Mouse (Mus musculus) embryonic facial prominence, embryonic 15.5 days (tissue): Measurements from ENCODE around the gene Gm28891. TPM values are rescaled to one million over a fixed set of nuclear protein-coding genes. Genes with fewer than 3 reads are reported as not detected.
"Not testable (repeated sequence)": the region's sequence is repeated elsewhere in the genome, so short reads cannot be mapped to it uniquely, and the experiment has no call there.

Source experiments
- ATAC-seq: fragments of 200-750 bp; cut with Nextera tagmentation; 2 replicates; pipeline ENCODE4 v1.8.0; 2017; ENCODE audit warnings: low read depth, moderate TSS enrichment; ENCODE audit not compliant: insufficient number of reproducible peaks, low FRiP score, low TSS enrichment
- H3K27ac ChIP-seq: fragments of 300-500 bp; sonication (generic); replicated peaks from 2 replicates; pipeline ENCODE4 v1.5.1; 2015; ENCODE audit warnings: mild to moderate bottlenecking, inconsistent platforms
- H3K27me3 ChIP-seq: fragments of 300-500 bp; sonication (generic); 2 replicates; pipeline ENCODE4 v1.6.1; 2015; ENCODE audit warnings: inconsistent platforms
- H3K36me3 ChIP-seq: fragments of 300-500 bp; sonication (generic); 2 replicates; pipeline ENCODE4 v1.6.1; 2015; ENCODE audit warnings: mild to moderate bottlenecking, inconsistent platforms
- H3K4me1 ChIP-seq: fragments of 300-500 bp; sonication (generic); 2 replicates; pipeline ENCODE4 v1.6.1; 2015; ENCODE audit warnings: inconsistent platforms
- H3K4me2 ChIP-seq: fragments of 300-500 bp; sonication (generic); replicated peaks from 2 replicates; pipeline ENCODE4 v1.6.1; 2015; ENCODE audit warnings: mild to moderate bottlenecking, inconsistent platforms
- H3K4me3 ChIP-seq: fragments of 300-500 bp; sonication (generic); replicated peaks from 2 replicates; pipeline ENCODE4 v1.5.1; 2015; ENCODE audit warnings: mild to moderate bottlenecking, inconsistent platforms
- H3K9ac ChIP-seq: fragments of 300-500 bp; sonication (generic); 2 replicates; pipeline ENCODE4 v1.6.1; 2015; ENCODE audit warnings: inconsistent platforms
- H3K9me3 ChIP-seq: fragments of 300-500 bp; sonication (generic); replicated peaks from 2 replicates; pipeline ENCODE4 v1.6.1; 2016; ENCODE audit warnings: inconsistent platforms
- WGBS: fragments of 180-500 bp; shearing (Covaris S2); methylation state at CpG from one replicate; pipeline ENCODE4 v1.1.7; 2015; 5-methylcytosine and 5-hydroxymethylcytosine counted together
- polyA plus RNA-seq: library from polyadenylated mRNA; unstranded; fragments of >200 nt; fragmentation: Nextera tagmentation; extraction: Ambion mirVana; gene quantifications from 2 replicates; pipeline ENCODE4 v1.2.1, GENCODE M21; 2015

The Gm28891 gene
- not detected in 2 replicates for polyA plus RNA-seq

- ATAC-seq: not testable (repeated sequence)
- 85% methylated on average over 3 of the region's 8 CpGs for WGBS
Observed at GRCm38 (mm10) chrY:60240902-60241301, at the start of gene Gm28891. Gene Gm28891, plus strand, starts transcription at chrY:60241202.

More at GRCm38 (mm10) chrY:60240902-60241301, at the start of gene Gm28891:
- H3K27ac ChIP-seq, H3K4me2 ChIP-seq, H3K9me3 ChIP-seq, H3K36me3 ChIP-seq, H3K4me1 ChIP-seq, H3K4me3 ChIP-seq, H3K27me3 ChIP-seq, H3K9ac ChIP-seq: not testable (repeated sequence)
